Mouse (Mus musculus) ES-E14 (cell line): Measurements from ENCODE around the gene Fbxl17. TPM values are rescaled to one million over a fixed set of nuclear protein-coding genes. Genes with fewer than 3 reads are reported as not detected.

Experiments
- DNase-seq: peaks from one replicate; pipeline ENCODE4 v3.0.0-alpha.2; 2013; ENCODE audit warnings: low read depth, low spot score
- H3K27ac ChIP-seq: 2 replicates; pipeline ENCODE4 v1.5.1; 2012; ENCODE audit warnings: low read depth, mild to moderate bottlenecking, low read length, moderate library complexity, mixed read lengths; ENCODE audit not compliant: poor library complexity, insufficient read depth, severe bottlenecking
- H3K36me3 ChIP-seq: 2 replicates; pipeline ENCODE4 v1.6.1; 2012; ENCODE audit warnings: mild to moderate bottlenecking, low read length, moderate library complexity, mixed read lengths; ENCODE audit not compliant: control insufficient read depth, poor library complexity, insufficient read depth, severe bottlenecking
- H3K4me1 ChIP-seq, 2 experiments: fragments of 150-350 bp in 1 of 2; sonication (generic) in 1 of 2; 2 replicates each; pipeline ENCODE4 v1.6.1; 2012; ENCODE audit warnings: low read length in 2 of 2, mild to moderate bottlenecking in 1 of 2, mixed read lengths in 1 of 2; ENCODE audit not compliant: control insufficient read depth in 2 of 2, insufficient read depth in 2 of 2, poor library complexity in 1 of 2
- H3K4me3 ChIP-seq, 2 experiments: fragments of 150-350 bp in 1 of 2; sonication (generic) in 1 of 2; 2 replicates each; pipeline ENCODE4 v1.5.1; 2012; ENCODE audit warnings: low read length in 2 of 2, low read depth in 1 of 2, mild to moderate bottlenecking in 1 of 2, mixed read lengths in 1 of 2; ENCODE audit not compliant: insufficient read depth in 1 of 2, poor library complexity in 1 of 2, severe bottlenecking in 1 of 2
- H3K9ac ChIP-seq: 2 replicates; pipeline ENCODE4 v1.6.1; 2012; ENCODE audit warnings: low read depth, mild to moderate bottlenecking, low read length, mixed read lengths; ENCODE audit not compliant: poor library complexity, insufficient read depth, severe bottlenecking
- H3K9me3 ChIP-seq: fragments of 150-350 bp; sonication (generic); 2 replicates; pipeline ENCODE4 v1.6.1; 2012; ENCODE audit warnings: low read depth, mild to moderate bottlenecking, low read length; ENCODE audit not compliant: control insufficient read depth, insufficient read depth
- CHD2 ChIP-seq: IDR thresholded peaks from 2 replicates; pipeline ENCODE4 v1.6.1; 2014; ENCODE audit warnings: mild to moderate bottlenecking, low read depth, low read length, inconsistent platforms
- HCFC1 ChIP-seq: IDR thresholded peaks from 2 replicates; pipeline ENCODE4 v1.6.1; 2012; ENCODE audit warnings: low read length, inconsistent platforms, borderline replicate concordance; ENCODE audit not compliant: insufficient read depth
- MAFK ChIP-seq: IDR thresholded peaks from 2 replicates; pipeline ENCODE4 v1.6.1; 2014; ENCODE audit warnings: mild to moderate bottlenecking, low read depth, low read length, inconsistent platforms; ENCODE audit not compliant: insufficient read depth
- ZC3H11A ChIP-seq: IDR thresholded peaks from 2 replicates; pipeline ENCODE4 v1.6.1; 2012; ENCODE audit warnings: low read depth, mild to moderate bottlenecking, inconsistent platforms, low read length, borderline replicate concordance
- ZNF384 ChIP-seq: IDR thresholded peaks from 2 replicates; pipeline ENCODE4 v1.6.1; 2012; ENCODE audit warnings: low read depth, low read length, inconsistent platforms
- in situ Hi-C, 2 experiments: fragments of 600-800 bp; cut with MboI; formaldehyde crosslinking; loops; one replicate each; pipeline ENCODE4 v1.15.1; 2025; ENCODE audit warnings: low sequenced_read_pairs in 2 of 2, inconsistent platforms in 1 of 2; ENCODE audit not compliant: unreplicated experiment in 2 of 2
- total RNA-seq: library from RNA; depleted of rRNA; stranded (reverse); fragments of 300-350 nt; gene quantifications from 2 replicates; pipeline ENCODE4 v1.2.3, GENCODE M21; 2012

Gene Fbxl17
- total RNA-seq, 1 experiment: 5.6 TPM

DNA sequence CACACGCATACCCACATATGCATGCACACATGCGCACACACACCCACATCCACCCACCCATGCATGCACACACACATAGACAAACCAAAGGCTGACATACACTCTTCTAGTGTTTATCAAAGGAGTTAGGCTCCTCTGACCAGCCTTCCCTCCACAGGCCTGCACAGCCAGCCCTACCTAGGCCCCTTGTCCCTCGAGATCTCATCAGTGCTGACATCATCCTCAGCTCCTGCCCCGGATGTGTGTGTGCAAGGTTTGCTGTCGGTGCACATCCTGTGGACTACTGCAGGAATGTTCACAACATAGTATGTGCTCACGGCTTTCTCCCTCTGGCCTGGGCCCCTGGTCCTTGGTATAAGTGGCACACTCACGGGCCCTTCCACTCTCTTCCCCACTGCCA, 177.0 kb downstream of the Fbxl17 start:
- Histone ChIP-seq H3K4me3 (no peak overlapping the region), H3K9ac (no peak overlapping the region), H3K36me3 (no peaks in the 10 kb centered on the region), H3K4me1 (no peaks in the 10 kb centered on the region), H3K9me3 (no peaks in the 10 kb centered on the region), H3K27ac (no peak overlapping the region)
- no peak for DNase-seq
- TF ChIP-seq MAFK (no peak), ZNF384 (no peak), ZC3H11A (no peak), HCFC1 (no peak), CHD2 (no peak)
- in situ Hi-C loops: no loop called here

DNA sequence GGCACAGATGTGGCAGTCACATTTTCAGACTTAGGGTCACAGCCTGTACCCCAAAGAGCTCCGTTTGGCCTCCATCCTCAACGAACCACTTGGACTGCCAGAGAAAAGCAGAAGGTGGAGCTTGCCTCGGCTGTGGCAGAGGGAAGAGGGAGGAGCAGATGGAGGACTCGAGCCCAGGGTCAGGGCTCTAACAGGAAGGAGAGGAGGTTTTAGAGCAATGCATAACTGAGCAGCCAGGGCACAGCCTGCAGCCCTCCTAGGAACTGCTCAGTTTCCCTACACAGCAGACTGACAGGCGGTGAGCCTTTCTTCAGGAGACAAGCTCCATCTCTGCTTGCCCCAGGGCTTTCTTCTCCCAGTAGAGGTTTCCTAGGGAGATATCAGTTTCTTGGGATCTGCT, 178.5 kb downstream of the Fbxl17 start:
- no peak for DNase-seq
- Histone ChIP-seq H3K27ac (no peak overlapping the region), H3K4me1 (no peaks in the 10 kb centered on the region), H3K9me3 (no peaks in the 10 kb centered on the region), H3K36me3 (no peaks in the 10 kb centered on the region), H3K9ac (no peak overlapping the region), H3K4me3 (no peak overlapping the region)
- in situ Hi-C loops: no loop called here
- TF ChIP-seq ZC3H11A: no peak

DNA sequence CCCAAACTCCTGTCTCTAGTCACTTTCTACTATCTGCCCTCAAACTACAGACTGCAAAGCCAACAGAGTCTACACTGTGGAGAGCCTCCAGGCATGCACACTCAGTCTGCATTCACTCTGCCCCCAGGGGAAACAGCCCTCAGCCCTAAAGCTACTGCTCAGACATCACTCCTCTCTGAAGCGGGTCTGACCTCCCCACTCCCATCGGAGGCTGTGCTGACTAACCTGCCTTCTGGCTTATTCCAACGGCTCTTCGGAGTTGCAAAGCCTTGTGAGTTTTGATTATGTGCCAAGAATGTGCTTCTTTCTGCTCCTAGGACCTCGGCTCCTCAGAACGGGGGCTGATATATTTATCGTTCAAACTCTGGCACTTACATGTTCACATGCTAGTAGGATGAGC, 182.3 kb downstream of the Fbxl17 start:
- in situ Hi-C loops: no loop called here
- TF ChIP-seq CHD2 (no peak), ZNF384 (no peak), MAFK (no peak), ZC3H11A (no peak), HCFC1 (no peak)
- no peak for DNase-seq

DNA sequence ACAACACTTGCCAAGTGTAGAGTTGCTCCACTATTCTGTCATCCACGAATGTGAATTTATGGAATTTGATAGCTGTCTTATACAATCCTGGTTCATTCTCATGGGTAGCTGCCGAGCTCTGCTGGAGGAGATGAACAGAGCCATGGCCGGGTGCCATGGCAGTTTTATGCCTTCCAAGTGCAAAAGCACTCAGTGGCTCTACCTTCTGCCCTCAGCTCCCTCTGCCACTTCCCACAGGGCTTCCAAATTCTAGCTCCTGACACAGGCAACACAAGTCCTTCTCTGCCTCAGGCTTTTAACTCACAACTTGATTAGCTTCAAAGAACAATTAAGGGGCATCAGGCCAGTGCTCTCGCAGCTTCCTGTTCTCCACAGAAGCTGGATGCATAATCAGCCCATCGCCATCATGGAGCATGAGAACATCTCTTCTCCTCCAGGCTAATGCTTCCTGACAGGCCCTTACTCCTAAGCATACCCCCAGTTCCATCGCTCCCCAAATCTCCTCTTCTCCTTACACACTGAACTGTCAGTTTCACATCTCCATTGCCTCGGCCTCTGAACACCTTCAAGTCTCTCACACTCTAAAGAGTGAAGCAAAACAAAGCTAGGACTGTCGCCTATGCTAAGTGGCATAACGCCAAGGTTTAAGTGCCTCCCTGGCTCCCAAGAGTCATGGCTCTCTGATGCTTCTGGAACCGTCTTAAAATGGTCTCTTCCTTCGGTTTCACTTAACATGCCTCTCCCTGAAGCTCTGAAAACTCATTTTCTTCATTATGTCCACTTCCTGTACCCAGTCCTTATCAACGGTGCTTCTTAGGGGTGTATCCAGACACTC, 184.0 kb downstream of the Fbxl17 start:
- H3K36me3 ChIP-seq: no peaks in the 10 kb centered on the region; the same call in 1 of the 2 replicates
- no peak overlapping the region for H3K27ac ChIP-seq
- H3K4me1 ChIP-seq: no peaks in the 10 kb centered on the region
- in situ Hi-C loops: no loop called here
- no peak overlapping the region for H3K9ac ChIP-seq
- TF ChIP-seq MAFK: no peak
- no peak for TF ChIP-seq ZNF384
- no peak for TF ChIP-seq HCFC1
- no peak for TF ChIP-seq ZC3H11A
- no peak for TF ChIP-seq CHD2
- H3K9me3 ChIP-seq: no peaks in the 10 kb centered on the region
- no peak for DNase-seq
- no peak overlapping the region for H3K4me3 ChIP-seq

More for the DNA sequence above, 182.3 kb downstream of the Fbxl17 start:
- no peaks in the 10 kb centered on the region for H3K9me3 ChIP-seq
- H3K4me1 ChIP-seq: no peaks in the 10 kb centered on the region
- no peak overlapping the region for H3K4me3 ChIP-seq
- H3K27ac ChIP-seq: no peak overlapping the region
- no peak overlapping the region for H3K9ac ChIP-seq
- no peaks in the 10 kb centered on the region; the same call in 1 of the 2 replicates for H3K36me3 ChIP-seq

DNA sequence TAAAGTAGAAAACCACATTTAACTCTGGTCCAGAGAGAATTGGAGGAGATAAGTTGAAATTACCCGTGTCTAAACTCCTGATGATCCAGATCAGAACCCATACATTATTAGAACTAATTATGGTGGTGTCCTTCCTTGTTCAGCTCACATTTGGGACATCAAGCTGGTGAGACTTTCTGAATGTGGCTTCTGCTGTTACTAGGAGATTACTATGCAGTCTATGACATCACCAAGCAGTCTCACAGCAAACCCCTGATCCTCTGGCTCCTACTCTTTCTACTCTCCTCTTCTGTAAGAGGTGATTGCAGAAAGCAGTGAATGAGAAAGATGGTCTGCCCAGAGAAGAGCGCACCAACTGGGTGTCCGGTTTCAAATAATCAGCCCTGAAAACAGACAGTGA, 187.0 kb downstream of the Fbxl17 start:
- DNase-seq: no peak
- Histone ChIP-seq H3K36me3 (no peaks in the 10 kb centered on the region; the same call in 1 of the 2 replicates), H3K4me1 (no peaks in the 10 kb centered on the region), H3K4me3 (no peak overlapping the region), H3K27ac (no peak overlapping the region), H3K9me3 (no peaks in the 10 kb centered on the region), H3K9ac (no peak overlapping the region)
- no peak for TF ChIP-seq HCFC1
- no peak for TF ChIP-seq MAFK
- no peak for TF ChIP-seq ZNF384
- TF ChIP-seq ZC3H11A: no peak
- no peak for TF ChIP-seq CHD2
- in situ Hi-C loops: no loop called here
